Mouse (Mus musculus): ENCODE data around the gene Slc41a2. TPM values are rescaled to one million over a fixed set of nuclear protein-coding genes. Genes with fewer than 3 reads are reported as not detected.
"Not testable (repeated sequence)": the region's sequence is repeated elsewhere in the genome, so short reads cannot be mapped to it uniquely, and the experiment has no call there.

Slc41a2 gene
- polyA plus RNA-seq, 1 experiment from 2014 or later, result 1.2 TPM

GRCm38 (mm10) chr10:83376911-83377682, 39.4 kb upstream of the Slc41a2 start:
- Histone ChIP-seq H3K4me1 (ENCODE audit: control insufficient read depth, insufficient read depth, low read length) (no peaks in the 10 kb centered on the region), H3K9ac (replicated peaks; ENCODE audit: low read depth, low read length) (no peak overlapping the region), H3K4me2 (replicated peaks; ENCODE audit: low read depth, low read length) (no peak overlapping the region), H3K9me3 (ENCODE audit: control insufficient read depth, low read depth, low read length) (peaks cover 3% of the 10 kb centered on the region; the same call in 1 of the 2 replicates), H3K4me3 (ENCODE audit: low read depth, low read length) (no peak overlapping the region), H3K36me3 (ENCODE audit: control insufficient read depth, insufficient read depth, low read length) (peaks cover 2% of the 10 kb centered on the region; the same call in 1 of the 2 replicates), H3K27me3 (ENCODE audit: control insufficient read depth, insufficient read depth, low read length) (no peaks in the 10 kb centered on the region), H3K27ac (ENCODE audit: low read length) (no peak overlapping the region)
- 89% methylated on average over 8 of the region's 8 CpGs for WGBS
- ATAC-seq (ENCODE audit: insufficient number of reproducible peaks, insufficient read depth, low FRiP score, low read depth), result no peak

- not testable (repeated sequence) for H3K9me3 ChIP-seq (ENCODE audit: control insufficient read depth, low read depth, low read length); H3K27ac ChIP-seq (ENCODE audit: low read length); H3K4me3 ChIP-seq (ENCODE audit: low read depth, low read length); H3K27me3 ChIP-seq (ENCODE audit: control insufficient read depth, insufficient read depth, low read length); H3K9ac ChIP-seq (replicated peaks; ENCODE audit: low read depth, low read length); H3K4me2 ChIP-seq (replicated peaks; ENCODE audit: low read depth, low read length); H3K4me1 ChIP-seq (ENCODE audit: control insufficient read depth, insufficient read depth, low read length); ATAC-seq (ENCODE audit: insufficient number of reproducible peaks, insufficient read depth, low FRiP score, low read depth)
- peaks cover 15% of the 10 kb centered on the region; the same call in 1 of the 2 replicates for H3K36me3 ChIP-seq (ENCODE audit: control insufficient read depth, insufficient read depth, low read length)
- 94% methylated on average over 5 of the region's 5 CpGs for WGBS
Measured at GRCm38 (mm10) chr10:83375458-83375857, 37.8 kb upstream of the Slc41a2 start.

DNA sequence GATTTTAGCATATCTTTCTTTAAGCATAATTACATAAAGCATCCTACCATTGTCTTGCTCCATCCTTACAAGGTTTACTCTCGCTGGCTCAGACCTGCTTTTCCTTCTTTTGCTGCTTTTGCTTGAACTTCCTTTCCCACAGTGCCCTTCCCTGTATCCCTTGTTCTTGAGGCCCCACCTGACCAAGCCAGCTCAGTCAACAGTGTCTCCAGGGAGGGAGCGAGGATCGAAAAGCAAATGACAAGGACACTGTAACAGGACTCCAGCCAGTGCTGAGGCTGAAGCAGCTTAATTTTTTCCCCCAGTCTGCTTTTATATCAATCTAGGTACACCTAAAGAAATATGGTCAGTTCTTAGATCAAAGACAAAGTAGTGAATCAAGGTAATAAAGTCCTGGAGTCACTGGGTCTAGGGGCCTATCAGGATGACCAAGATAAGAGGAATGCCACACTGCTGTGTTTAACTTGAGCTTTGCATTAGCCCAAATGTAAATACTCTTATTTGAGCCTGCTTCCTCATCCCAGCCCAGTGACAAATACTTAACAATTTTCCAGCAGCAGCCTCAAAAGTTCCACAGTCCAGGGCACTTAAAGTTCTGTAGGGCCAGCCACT, 36.5 kb upstream of the Slc41a2 start:
- no peak overlapping the region for H3K27ac ChIP-seq (ENCODE audit: low read length)
- no peaks in the 10 kb centered on the region for H3K4me1 ChIP-seq (ENCODE audit: control insufficient read depth, insufficient read depth, low read length)
- peaks cover 16% of the 10 kb centered on the region; the same call in 1 of the 2 replicates for H3K36me3 ChIP-seq (ENCODE audit: control insufficient read depth, insufficient read depth, low read length)

DNA sequence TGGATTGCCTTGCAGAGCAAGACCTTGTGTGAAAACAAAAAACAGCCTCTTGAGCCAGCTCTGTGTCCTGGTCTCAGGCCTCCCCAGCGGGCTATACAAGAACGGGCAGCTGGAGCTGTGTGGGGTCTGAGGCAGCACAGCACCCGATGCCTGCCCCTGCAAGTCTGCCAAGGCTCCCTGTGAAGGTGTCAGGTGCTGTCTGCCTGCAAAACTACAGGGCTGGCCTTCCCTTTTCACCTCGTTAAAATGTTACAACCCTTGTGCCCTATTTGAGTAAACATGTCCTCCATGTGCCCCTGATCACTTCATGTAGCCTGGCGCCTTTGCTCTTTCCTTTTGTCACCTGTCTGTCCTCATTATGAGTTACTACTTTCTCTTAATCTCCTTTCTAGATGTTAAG, 31.2 kb upstream of the Slc41a2 start:
- no peaks in the 10 kb centered on the region for H3K4me1 ChIP-seq (ENCODE audit: control insufficient read depth, insufficient read depth, low read length)
- H3K36me3 ChIP-seq (ENCODE audit: control insufficient read depth, insufficient read depth, low read length), result peaks cover 53% of the 10 kb centered on the region
- H3K4me2 ChIP-seq (replicated peaks; ENCODE audit: low read depth, low read length), result no peak overlapping the region
- no peak overlapping the region for H3K27ac ChIP-seq (ENCODE audit: low read length)
- H3K9me3 ChIP-seq (ENCODE audit: control insufficient read depth, low read depth, low read length), result no peaks in the 10 kb centered on the region
- no peak overlapping the region for H3K4me3 ChIP-seq (ENCODE audit: low read depth, low read length)
- no peak for ATAC-seq (ENCODE audit: insufficient number of reproducible peaks, insufficient read depth, low FRiP score, low read depth)
- H3K27me3 ChIP-seq (ENCODE audit: control insufficient read depth, insufficient read depth, low read length), result no peaks in the 10 kb centered on the region
- WGBS, result 70% methylated on average over 5 of the region's 5 CpGs
- H3K9ac ChIP-seq (replicated peaks; ENCODE audit: low read depth, low read length), result no peak overlapping the region

More for the DNA sequence above, 36.5 kb upstream of the Slc41a2 start:
- no peaks in the 10 kb centered on the region for H3K27me3 ChIP-seq (ENCODE audit: control insufficient read depth, insufficient read depth, low read length)
- WGBS, result 74% methylated on average over 3 of the region's 3 CpGs
- no peak overlapping the region for H3K9ac ChIP-seq (replicated peaks; ENCODE audit: low read depth, low read length)
- peak; percentile 53; the same call in 1 of the 2 replicates for ATAC-seq (ENCODE audit: insufficient number of reproducible peaks, insufficient read depth, low FRiP score, low read depth)
- H3K4me2 ChIP-seq (replicated peaks; ENCODE audit: low read depth, low read length), result no peak overlapping the region
- no peaks in the 10 kb centered on the region for H3K9me3 ChIP-seq (ENCODE audit: control insufficient read depth, low read depth, low read length)
- H3K4me3 ChIP-seq (ENCODE audit: low read depth, low read length), result no peak overlapping the region

DNA sequence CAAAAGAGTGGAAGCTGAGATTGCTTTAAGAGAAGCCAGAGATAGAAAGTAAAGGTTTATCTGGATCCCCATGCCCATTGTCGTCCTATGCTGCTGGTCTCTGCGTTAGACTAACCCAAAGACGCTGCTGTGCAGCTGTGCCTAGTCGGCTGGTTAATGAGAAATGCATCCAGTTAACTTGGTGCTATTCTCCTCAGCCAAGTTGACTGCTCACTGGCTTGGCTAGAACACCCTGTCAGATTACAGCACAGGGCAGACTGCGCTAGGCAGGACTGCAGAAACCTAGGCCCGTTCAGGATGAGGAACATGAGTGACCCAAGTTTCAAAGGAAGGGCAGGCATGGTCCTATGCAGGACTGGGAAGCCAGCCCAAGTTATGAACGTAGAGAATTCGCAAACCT, 25.8 kb upstream of the Slc41a2 start:
- Histone ChIP-seq H3K4me1 (ENCODE audit: control insufficient read depth, insufficient read depth, low read length) (peaks cover 14% of the 10 kb centered on the region), H3K27ac (ENCODE audit: low read length) (no peak overlapping the region), H3K4me3 (ENCODE audit: low read depth, low read length) (no peak overlapping the region), H3K36me3 (ENCODE audit: control insufficient read depth, insufficient read depth, low read length) (peaks cover 42% of the 10 kb centered on the region), H3K9ac (replicated peaks; ENCODE audit: low read depth, low read length) (no peak overlapping the region), H3K4me2 (replicated peaks; ENCODE audit: low read depth, low read length) (no peak overlapping the region), H3K9me3 (ENCODE audit: control insufficient read depth, low read depth, low read length) (no peaks in the 10 kb centered on the region), H3K27me3 (ENCODE audit: control insufficient read depth, insufficient read depth, low read length) (no peaks in the 10 kb centered on the region)
- 94% methylated on average over 8 of the region's 8 CpGs for WGBS
- ATAC-seq (ENCODE audit: insufficient number of reproducible peaks, insufficient read depth, low FRiP score, low read depth), result no peak

- no peak overlapping the region for H3K4me3 ChIP-seq (ENCODE audit: low read depth, low read length)
- peak overlapping the region; percentile 68 for H3K4me2 ChIP-seq (replicated peaks; ENCODE audit: low read depth, low read length)
Measured at GRCm38 (mm10) chr10:83361643-83362382, 24.1 kb upstream of the Slc41a2 start.

GRCm38 (mm10) chr10:83360356-83360755, 22.7 kb upstream of the Slc41a2 start:
- H3K4me3 ChIP-seq (ENCODE audit: low read depth, low read length), result peak overlapping the region; percentile 80
- no peaks in the 10 kb centered on the region for H3K27me3 ChIP-seq (ENCODE audit: control insufficient read depth, insufficient read depth, low read length)
- peaks cover 18% of the 10 kb centered on the region for H3K36me3 ChIP-seq (ENCODE audit: control insufficient read depth, insufficient read depth, low read length)
- H3K9me3 ChIP-seq (ENCODE audit: control insufficient read depth, low read depth, low read length), result no peaks in the 10 kb centered on the region
- H3K4me1 ChIP-seq (ENCODE audit: control insufficient read depth, insufficient read depth, low read length), result peaks cover 14% of the 10 kb centered on the region
- peak overlapping the region; percentile 78 for H3K9ac ChIP-seq (replicated peaks; ENCODE audit: low read depth, low read length)
- H3K27ac ChIP-seq (ENCODE audit: low read length), result peak overlapping the region; percentile 83
- peak overlapping the region; percentile 68 for H3K4me2 ChIP-seq (replicated peaks; ENCODE audit: low read depth, low read length)
- WGBS, result under 1% methylated on average over 40 of the region's 40 CpGs
- ATAC-seq (ENCODE audit: insufficient number of reproducible peaks, insufficient read depth, low FRiP score, low read depth), result no peak; the same call in 1 of the 2 replicates

More at GRCm38 (mm10) chr10:83361643-83362382, 24.1 kb upstream of the Slc41a2 start:
- WGBS, result 59% methylated on average over 5 of the region's 5 CpGs
- Histone ChIP-seq H3K27ac (ENCODE audit: low read length) (no peak overlapping the region), H3K36me3 (ENCODE audit: control insufficient read depth, insufficient read depth, low read length) (peaks cover 30% of the 10 kb centered on the region), H3K4me1 (ENCODE audit: control insufficient read depth, insufficient read depth, low read length) (peaks cover 14% of the 10 kb centered on the region), H3K9ac (replicated peaks; ENCODE audit: low read depth, low read length) (no peak overlapping the region), H3K9me3 (ENCODE audit: control insufficient read depth, low read depth, low read length) (no peaks in the 10 kb centered on the region), H3K27me3 (ENCODE audit: control insufficient read depth, insufficient read depth, low read length) (no peaks in the 10 kb centered on the region)
- no peak for ATAC-seq (ENCODE audit: insufficient number of reproducible peaks, insufficient read depth, low FRiP score, low read depth)

- WGBS, result under 1% methylated on average over 30 of the region's 30 CpGs
- H3K9me3 ChIP-seq (ENCODE audit: control insufficient read depth, low read depth, low read length), result no peaks in the 10 kb centered on the region
- peak; percentile 97 for ATAC-seq (ENCODE audit: insufficient number of reproducible peaks, insufficient read depth, low FRiP score, low read depth)
- H3K36me3 ChIP-seq (ENCODE audit: control insufficient read depth, insufficient read depth, low read length), result peaks cover 14% of the 10 kb centered on the region
- peaks cover 14% of the 10 kb centered on the region for H3K4me1 ChIP-seq (ENCODE audit: control insufficient read depth, insufficient read depth, low read length)
- no peaks in the 10 kb centered on the region for H3K27me3 ChIP-seq (ENCODE audit: control insufficient read depth, insufficient read depth, low read length)
- H3K9ac ChIP-seq (replicated peaks; ENCODE audit: low read depth, low read length), result peak within 1 kb of the TSS; percentile 78
- H3K4me3 ChIP-seq (ENCODE audit: low read depth, low read length), result peak within 1 kb of the TSS; percentile 80
- peak within 1 kb of the TSS; percentile 83 for H3K27ac ChIP-seq (ENCODE audit: low read length)
- peak within 1 kb of the TSS; percentile 68 for H3K4me2 ChIP-seq (replicated peaks; ENCODE audit: low read depth, low read length)
Measured at GRCm38 (mm10) chr10:83359956-83360355, 22.3 kb upstream of the Slc41a2 start, which contains the start of gene D10Wsu102e. Gene D10Wsu102e (plus strand): TSS chr10:83360221.
